Mouse (Mus musculus) hindbrain, embryonic 10.5 days (tissue): ENCODE results near the gene Rap2a. TPM values are rescaled to one million over a fixed set of nuclear protein-coding genes. Genes with fewer than 3 reads are reported as not detected.

Source experiments
- DNase-seq: peaks from one replicate; pipeline ENCODE4 v3.0.0-alpha.2; 2017; ENCODE audit warnings: low spot score
- H3K27ac ChIP-seq: fragments of 300-500 bp; sonication (generic); 2 replicates; pipeline ENCODE4 v1.5.1; 2016; ENCODE audit warnings: mild to moderate bottlenecking, moderate library complexity
- H3K27me3 ChIP-seq: fragments of 300-500 bp; sonication (generic); 2 replicates; pipeline ENCODE4 v1.6.1; 2016; ENCODE audit warnings: mild to moderate bottlenecking; ENCODE audit not compliant: poor library complexity, insufficient read depth, severe bottlenecking
- H3K36me3 ChIP-seq: fragments of 300-500 bp; sonication (generic); 2 replicates; pipeline ENCODE4 v1.6.1; 2016; ENCODE audit warnings: mild to moderate bottlenecking, moderate library complexity
- H3K4me1 ChIP-seq: fragments of 300-500 bp; sonication (generic); replicated peaks from 2 replicates; pipeline ENCODE4 v1.6.1; 2016; ENCODE audit warnings: mild to moderate bottlenecking
- H3K4me3 ChIP-seq: fragments of 300-500 bp; sonication (generic); 2 replicates; pipeline ENCODE4 v1.5.1; 2016; ENCODE audit warnings: mild to moderate bottlenecking, moderate library complexity
- H3K9me3 ChIP-seq: fragments of 300-500 bp; sonication (generic); 2 replicates; pipeline ENCODE4 v1.6.1; 2016; ENCODE audit warnings: mild to moderate bottlenecking, moderate library complexity
- WGBS: fragments of 180-500 bp; shearing (Covaris S2); methylation state at CpG from one replicate; pipeline ENCODE4 v1.1.7; 2016; 5-methylcytosine and 5-hydroxymethylcytosine counted together
- polyA plus RNA-seq: library from polyadenylated mRNA; unstranded; fragments of >200 nt; fragmentation: Nextera tagmentation; extraction: Ambion mirVana; gene quantifications from 2 replicates; pipeline ENCODE4 v1.2.1, GENCODE M21; 2016

Rap2a gene
- 11.6 and 13.1 TPM in 2 replicates for polyA plus RNA-seq

- Histone ChIP-seq H3K27ac (peak within 1 kb of the TSS; percentile 95), H3K27me3 (no peaks in the 10 kb centered on the region), H3K36me3 (peaks cover 13% of the 10 kb centered on the region), H3K4me1 (peaks cover 31% of the 10 kb centered on the region), H3K4me3 (peak within 1 kb of the TSS; percentile 79), H3K9me3 (no peaks in the 10 kb centered on the region)
- peak; percentile 95 for DNase-seq
- WGBS, result under 1% methylated on average over 70 of the region's 78 CpGs
These were observed at the start of gene Rap2a for GRCm38 (mm10) chr14:120477982-120478568. Rap2a (plus strand) TSS chr14:120478444.

GRCm38 (mm10) chr14:120428497-120428896 is 49.7 kb upstream of the Rap2a start:
- Histone ChIP-seq H3K27ac (no peak overlapping the region), H3K9me3 (peaks cover 12% of the 10 kb centered on the region; the same call in 1 of the 2 replicates), H3K36me3 (peaks cover 32% of the 10 kb centered on the region), H3K4me1 (no peaks in the 10 kb centered on the region), H3K27me3 (no peaks in the 10 kb centered on the region), H3K4me3 (no peak overlapping the region)
- 89% methylated on average over 5 of the region's 5 CpGs for WGBS
- no peak for DNase-seq

GRCm38 (mm10) chr14:120432773-120433172 is 45.5 kb upstream of the Rap2a start:
- H3K27ac ChIP-seq, result no peak overlapping the region
- H3K9me3 ChIP-seq, result no peaks in the 10 kb centered on the region
- H3K27me3 ChIP-seq, result no peaks in the 10 kb centered on the region
- DNase-seq, result no peak
- no peak overlapping the region for H3K4me3 ChIP-seq
- no peaks in the 10 kb centered on the region for H3K36me3 ChIP-seq
- no peaks in the 10 kb centered on the region for H3K4me1 ChIP-seq

GRCm38 (mm10) chr14:120433931-120434398 is 44.3 kb upstream of the Rap2a start:
- H3K27ac ChIP-seq, result no peak overlapping the region
- no peaks in the 10 kb centered on the region for H3K4me1 ChIP-seq
- no peaks in the 10 kb centered on the region for H3K36me3 ChIP-seq

GRCm38 (mm10) chr14:120434831-120435230 is 43.4 kb upstream of the Rap2a start:
- Histone ChIP-seq H3K9me3 (0 out of 2 replicates have a peak, but pooled peaks cover 3% of the 10 kb centered on the region), H3K27ac (no peak overlapping the region), H3K27me3 (no peaks in the 10 kb centered on the region), H3K36me3 (no peaks in the 10 kb centered on the region), H3K4me3 (no peak overlapping the region), H3K4me1 (no peaks in the 10 kb centered on the region)
- 81% methylated on average over 1 of the region's 1 CpGs for WGBS
- no peak for DNase-seq

More at GRCm38 (mm10) chr14:120433931-120434398, 44.3 kb upstream of the Rap2a start:
- Histone ChIP-seq H3K9me3 (no peaks in the 10 kb centered on the region), H3K4me3 (no peak overlapping the region), H3K27me3 (no peaks in the 10 kb centered on the region)
- 77% methylated on average over 8 of the region's 8 CpGs for WGBS
- no peak for DNase-seq

GRCm38 (mm10) chr14:120440716-120441115 is 37.5 kb upstream of the Rap2a start:
- no peak overlapping the region for H3K27ac ChIP-seq
- H3K27me3 ChIP-seq, result no peaks in the 10 kb centered on the region
- no peaks in the 10 kb centered on the region for H3K4me1 ChIP-seq
- H3K9me3 ChIP-seq, result 0 out of 2 replicates have a peak, but pooled peaks cover 3% of the 10 kb centered on the region
- H3K4me3 ChIP-seq, result no peak overlapping the region
- DNase-seq, result no peak
- H3K36me3 ChIP-seq, result no peaks in the 10 kb centered on the region

- 85% methylated on average over 4 of the region's 4 CpGs for WGBS
These were observed 37.0 kb upstream of the Rap2a start for GRCm38 (mm10) chr14:120441256-120441655.

GRCm38 (mm10) chr14:120441836-120442235 is 36.4 kb upstream of the Rap2a start:
- Histone ChIP-seq H3K4me1 (no peaks in the 10 kb centered on the region), H3K4me3 (no peak overlapping the region), H3K27me3 (no peaks in the 10 kb centered on the region), H3K27ac (no peak overlapping the region), H3K9me3 (0 out of 2 replicates have a peak, but pooled peaks cover 3% of the 10 kb centered on the region), H3K36me3 (no peaks in the 10 kb centered on the region)
- 91% methylated on average over 13 of the region's 13 CpGs for WGBS
- no peak for DNase-seq

More at GRCm38 (mm10) chr14:120441256-120441655, 37.0 kb upstream of the Rap2a start:
- Histone ChIP-seq H3K9me3 (0 out of 2 replicates have a peak, but pooled peaks cover 3% of the 10 kb centered on the region), H3K36me3 (no peaks in the 10 kb centered on the region), H3K27me3 (no peaks in the 10 kb centered on the region), H3K4me1 (no peaks in the 10 kb centered on the region), H3K27ac (no peak overlapping the region), H3K4me3 (no peak overlapping the region)
- DNase-seq, result no peak

GRCm38 (mm10) chr14:120454221-120454620 is 24.0 kb upstream of the Rap2a start:
- Histone ChIP-seq H3K27ac (no peak overlapping the region), H3K27me3 (no peaks in the 10 kb centered on the region), H3K4me1 (no peaks in the 10 kb centered on the region), H3K4me3 (no peak overlapping the region), H3K9me3 (peaks cover 8% of the 10 kb centered on the region; the same call in 1 of the 2 replicates), H3K36me3 (no peaks in the 10 kb centered on the region)
- no peak for DNase-seq
- WGBS, result 72% methylated on average over 7 of the region's 7 CpGs

GRCm38 (mm10) chr14:120463938-120464727 is 14.1 kb upstream of the Rap2a start:
- DNase-seq, result no peak
- no peaks in the 10 kb centered on the region for H3K27me3 ChIP-seq
- no peaks in the 10 kb centered on the region for H3K9me3 ChIP-seq
- no peaks in the 10 kb centered on the region for H3K36me3 ChIP-seq
- 98% methylated on average over 3 of the region's 3 CpGs for WGBS
- no peak overlapping the region for H3K4me3 ChIP-seq
- no peak overlapping the region for H3K27ac ChIP-seq
- peaks cover 3% of the 10 kb centered on the region for H3K4me1 ChIP-seq

GRCm38 (mm10) chr14:120466816-120467215 is 11.4 kb upstream of the Rap2a start:
- no peak overlapping the region for H3K4me3 ChIP-seq
- WGBS, result 89% methylated on average over 4 of the region's 4 CpGs
- no peaks in the 10 kb centered on the region for H3K27me3 ChIP-seq
- H3K27ac ChIP-seq, result no peak overlapping the region
- H3K9me3 ChIP-seq, result no peaks in the 10 kb centered on the region
- H3K36me3 ChIP-seq, result no peaks in the 10 kb centered on the region
- DNase-seq, result no peak
- peaks cover 3% of the 10 kb centered on the region for H3K4me1 ChIP-seq

- no peaks in the 10 kb centered on the region for H3K9me3 ChIP-seq
- peaks cover 3% of the 10 kb centered on the region for H3K4me1 ChIP-seq
- H3K27me3 ChIP-seq, result no peaks in the 10 kb centered on the region
- no peaks in the 10 kb centered on the region for H3K36me3 ChIP-seq
- 89% methylated on average over 14 of the region's 14 CpGs for WGBS
- DNase-seq, result no peak
- H3K27ac ChIP-seq, result no peak overlapping the region
- H3K4me3 ChIP-seq, result no peak overlapping the region
These were observed 9.0 kb upstream of the Rap2a start for GRCm38 (mm10) chr14:120469126-120469790.
